ENCODE assay signal across 10 mouse cellular contexts in the genomic region with DNA sequence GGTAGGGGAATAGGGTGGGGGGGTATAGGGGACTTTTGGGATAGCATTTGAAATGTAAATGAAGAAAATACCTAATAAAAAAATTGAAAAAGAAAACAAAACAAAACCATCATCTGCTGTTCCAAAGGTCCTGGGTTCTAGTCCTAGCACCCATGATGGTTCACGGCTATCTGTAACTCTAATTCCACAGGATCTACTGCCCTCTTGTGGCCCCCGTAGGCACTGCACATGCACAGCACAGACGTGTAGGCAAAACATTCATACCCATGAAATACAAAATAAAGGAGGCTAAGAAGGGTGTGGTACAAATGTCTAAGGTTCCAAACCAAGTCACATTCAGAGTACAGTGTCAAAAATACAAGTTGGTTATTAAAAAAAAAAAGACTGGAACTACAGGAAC. TPM values are rescaled to one million over a fixed set of nuclear protein-coding genes. Genes with fewer than 3 reads are reported as not detected.
A peak's percentile ranks its signal among the peaks of the same experiment; 100 is the strongest.
DNase-seq lines count a peak whose midpoint lies in the region; ATAC-seq and TF ChIP-seq lines count a peak whose summit lies in the region.
"Had no signal": no experiment of that assay in that cellular context is flagged by ENCODE, and none has a peak within 500 bp of the region (broad histone marks: within the 10 kb centered on the region; RNA-seq: fewer than 3 reads in every experiment).

No protein-coding gene starts in this region.

- H3K9ac ChIP-seq in heart, embryonic 11.5 days (ENCODE audit: low read depth, low read length), result no peak overlapping the region
- H3K9ac ChIP-seq in ES-E14 (ENCODE audit: insufficient read depth, low read depth, low read length, poor library complexity, severe bottlenecking), result no peak overlapping the region
- no peak overlapping the region for H3K9ac ChIP-seq in embryonic facial prominence, embryonic 11.5 days (replicated peaks; ENCODE audit: low read length)
- H3K9ac ChIP-seq: embryonic facial prominence, embryonic 13.5 days; limb, embryonic 12.5 days had no signal

- no peak for TF ChIP-seq POLR2A in thymus, adult 2 months (IDR thresholded peaks at IDR 0.05; ENCODE audit: control insufficient read depth, extremely low read depth, insufficient read depth, low read length, poor library complexity)

- in situ Hi-C loops in ES-E14 (cut with MboI; ENCODE audit: low sequenced_read_pairs in 2 of 2, unreplicated experiment in 2 of 2), result no loop called here

- H3K36me3 ChIP-seq in heart, embryonic 11.5 days (ENCODE audit: control insufficient read depth, insufficient read depth, low read length), result no peaks in the 10 kb centered on the region
- no peaks in the 10 kb centered on the region for H3K36me3 ChIP-seq in ES-E14 (ENCODE audit: control insufficient read depth, insufficient read depth, low read length, poor library complexity, severe bottlenecking)
- no peaks in the 10 kb centered on the region for H3K36me3 ChIP-seq in embryonic facial prominence, embryonic 11.5 days (replicated peaks; ENCODE audit: control insufficient read depth, insufficient read depth, low read depth, low read length)
- no peaks in the 10 kb centered on the region for H3K36me3 ChIP-seq in thymus, adult 2 months (ENCODE audit: control insufficient read depth, insufficient read depth, low read length)
- H3K36me3 ChIP-seq: embryonic facial prominence, embryonic 13.5 days; limb, embryonic 12.5 days had no signal

- DNase-seq in heart, postnatal 4 days, result peak; percentile 36
- DNase-seq in 3T3-L1 (ENCODE audit: low read depth, low spot score) (peak; percentile 31), ES-E14 (ENCODE audit: low read depth, low spot score) (peak; percentile 64)
- peak; percentile 20 for DNase-seq in embryonic facial prominence, embryonic 11.5 days (ENCODE audit: low spot score)
- DNase-seq in thymus, adult 2 months, result peak; percentile 58
- no peak for DNase-seq in retina, embryonic 14.5 days (ENCODE audit: low spot score)
- DNase-seq in left cerebral cortex, adult 11 months (ENCODE audit: low spot score), result no peak

- H3K27ac ChIP-seq in heart, embryonic 11.5 days (ENCODE audit: low read depth, low read length), result no peak overlapping the region
- no peak overlapping the region for H3K27ac ChIP-seq in ES-E14 (ENCODE audit: insufficient read depth, low read depth, low read length, poor library complexity, severe bottlenecking)
- no peak overlapping the region for H3K27ac ChIP-seq in embryonic facial prominence, embryonic 11.5 days (replicated peaks; ENCODE audit: low read depth, low read length)
- no peak overlapping the region for H3K27ac ChIP-seq in thymus, adult 2 months (ENCODE audit: control insufficient read depth, insufficient read depth, low read length)
- H3K27ac ChIP-seq: embryonic facial prominence, embryonic 13.5 days; limb, embryonic 12.5 days had no signal

- H3K4me2 ChIP-seq in heart, embryonic 11.5 days, result no peak overlapping the region
- no peak overlapping the region for H3K4me2 ChIP-seq in embryonic facial prominence, embryonic 11.5 days (ENCODE audit: low read depth, low read length)
- H3K4me2 ChIP-seq: embryonic facial prominence, embryonic 13.5 days; limb, embryonic 12.5 days had no signal

- 45% methylated on average over 3 of the region's 3 CpGs for WGBS in heart, embryonic 11.5 days (ENCODE audit: insufficient replicate concordance)
- WGBS in embryonic facial prominence, embryonic 11.5 days, result 48% methylated on average over 3 of the region's 3 CpGs
- WGBS in thymus, adult 2 months, result 53% methylated on average over 3 of the region's 3 CpGs

- no peaks in the 10 kb centered on the region for H3K9me3 ChIP-seq in heart, embryonic 11.5 days (replicated peaks; ENCODE audit: control insufficient read depth, low read length)
- H3K9me3 ChIP-seq in ES-E14 (ENCODE audit: control insufficient read depth, insufficient read depth, low read depth, low read length), result no peaks in the 10 kb centered on the region
- H3K9me3 ChIP-seq in embryonic facial prominence, embryonic 11.5 days (replicated peaks; ENCODE audit: control insufficient read depth, low read length), result no peaks in the 10 kb centered on the region
- H3K9me3 ChIP-seq: embryonic facial prominence, embryonic 13.5 days; limb, embryonic 12.5 days had no signal

- no peak for TF ChIP-seq CTCF in thymus, adult 2 months (IDR thresholded peaks at IDR 0.05; ENCODE audit: borderline replicate concordance, control insufficient read depth, extremely low read depth, insufficient read depth, low read length, poor library complexity)

- H3K4me3 ChIP-seq in heart, embryonic 11.5 days (ENCODE audit: low read depth, low read length), result no peak overlapping the region
- no peak overlapping the region for H3K4me3 ChIP-seq in ES-E14 (ENCODE audit: insufficient read depth in 1 of 2, low read depth in 1 of 2, low read length in 2 of 2, poor library complexity in 1 of 2, severe bottlenecking in 1 of 2)
- no peak overlapping the region for H3K4me3 ChIP-seq in embryonic facial prominence, embryonic 11.5 days (ENCODE audit: low read depth, low read length)
- H3K4me3 ChIP-seq in thymus, adult 2 months (ENCODE audit: control insufficient read depth, insufficient read depth, low read length), result no peak overlapping the region
- H3K4me3 ChIP-seq: embryonic facial prominence, embryonic 13.5 days; limb, embryonic 12.5 days had no signal

- no peak for ATAC-seq in heart, embryonic 11.5 days (replicated peaks; ENCODE audit: insufficient number of reproducible peaks, low FRiP score, low TSS enrichment)
- ATAC-seq in embryonic facial prominence, embryonic 11.5 days (replicated peaks; ENCODE audit: insufficient number of reproducible peaks, low FRiP score, low TSS enrichment, low read depth), result no peak

- no peaks in the 10 kb centered on the region for H3K4me1 ChIP-seq in heart, embryonic 11.5 days (ENCODE audit: control insufficient read depth, insufficient read depth, low read length)
- no peaks in the 10 kb centered on the region for H3K4me1 ChIP-seq in ES-E14 (ENCODE audit: control insufficient read depth in 2 of 2, insufficient read depth in 2 of 2, low read length in 2 of 2, poor library complexity in 1 of 2)
- H3K4me1 ChIP-seq in embryonic facial prominence, embryonic 11.5 days (ENCODE audit: control insufficient read depth, insufficient read depth, low read length), result no peaks in the 10 kb centered on the region
- no peaks in the 10 kb centered on the region for H3K4me1 ChIP-seq in thymus, adult 2 months (replicated peaks; ENCODE audit: control insufficient read depth, insufficient read depth, low read length)
- H3K4me1 ChIP-seq: embryonic facial prominence, embryonic 13.5 days; limb, embryonic 12.5 days had no signal

- no peaks in the 10 kb centered on the region for H3K27me3 ChIP-seq in heart, embryonic 11.5 days (ENCODE audit: control insufficient read depth, insufficient read depth, low read length)
- no peaks in the 10 kb centered on the region for H3K27me3 ChIP-seq in embryonic facial prominence, embryonic 11.5 days (ENCODE audit: control insufficient read depth, insufficient read depth, low read length)
- H3K27me3 ChIP-seq in thymus, adult 2 months (ENCODE audit: control insufficient read depth, insufficient read depth, low read length), result no peaks in the 10 kb centered on the region
- H3K27me3 ChIP-seq: embryonic facial prominence, embryonic 13.5 days; limb, embryonic 12.5 days had no signal

TF ChIP-seq in ES-E14, 5 proteins besides CTCF, POLR2A, EP300 and RAD21:
- TF ChIP-seq HCFC1 (IDR thresholded peaks at IDR 0.05; ENCODE audit: borderline replicate concordance, insufficient read depth, low read length), result no peak
- peak; percentile 53; the same call in 1 of the 2 replicates for TF ChIP-seq ZC3H11A (IDR thresholded peaks at IDR 0.05; ENCODE audit: borderline replicate concordance, low read depth, low read length)
- no peak for TF ChIP-seq ZNF384 (IDR thresholded peaks at IDR 0.05; ENCODE audit: low read depth, low read length)
- TF ChIP-seq CHD2 (IDR thresholded peaks at IDR 0.05; ENCODE audit: low read depth, low read length), result no peak
- TF ChIP-seq MAFK (IDR thresholded peaks at IDR 0.05; ENCODE audit: insufficient read depth, low read depth, low read length), result no peak
TF ChIP-seq in ES-E14: peak in this region for 1.

RNA-seq across cellular contexts. Expression of gene Tmem63c, which starts 4.1 kb away (rescaled TPM):
- total RNA-seq in heart, postnatal 4 days (2021), result under 1 TPM; 0.18 to 0.50 TPM
- not detected in 2 replicates for polyA plus RNA-seq in heart, embryonic 11.5 days (2014; fragmentation: Nextera tagmentation; extraction: Ambion mirVana)
- 1.9 and 2.2 TPM in 2 replicates for total RNA-seq in ES-E14 (2012; rRNA removed)
- 0.14 and 0.18 TPM in 2 replicates for polyA plus RNA-seq in embryonic facial prominence, embryonic 11.5 days (2014; fragmentation: Nextera tagmentation; extraction: Ambion mirVana)
- 0.43 and 0.58 TPM in 2 replicates for polyA plus RNA-seq in thymus, adult 2 months (2012; rRNA removed)
- polyA plus RNA-seq: limb, embryonic 12.5 days had no signal

RNA-seq across cellular contexts. Expression of gene Zdhhc22, which starts 26.8 kb away (rescaled TPM):
- not detected for total RNA-seq in heart, postnatal 4 days (2021)
- polyA plus RNA-seq in heart, embryonic 11.5 days (2014; fragmentation: Nextera tagmentation; extraction: Ambion mirVana), result 0.20 TPM in 1 of 2 replicates, not detected in the other
- not detected in 2 replicates for total RNA-seq in ES-E14 (2012; rRNA removed)
- polyA plus RNA-seq in embryonic facial prominence, embryonic 11.5 days (2014; fragmentation: Nextera tagmentation; extraction: Ambion mirVana), result 0.57 and 0.72 TPM in 2 replicates
- 0.86 and 1.6 TPM in 2 replicates for polyA plus RNA-seq in thymus, adult 2 months (2012; rRNA removed)

Comparison
In these comparisons a context has a peak if more than half of its experiments do, and no peak if none do; other contexts are left out.
1. DNase-seq: peak in heart, postnatal 4 days (single experiment), 3T3-L1 (single experiment), ES-E14 (single experiment), embryonic facial prominence, embryonic 11.5 days (single experiment) and thymus, adult 2 months (single experiment); none in retina, embryonic 14.5 days (single experiment) and left cerebral cortex, adult 11 months (single experiment).